Mouse (Mus musculus): ENCODE data around the gene Hist1h3i. TPM values are rescaled to one million over a fixed set of nuclear protein-coding genes. Genes with fewer than 3 reads are reported as not detected.
A peak's percentile ranks its signal among the peaks of the same experiment; 100 is the strongest.
"Not testable (repeated sequence)": the region's sequence is repeated elsewhere in the genome, so short reads cannot be mapped to it uniquely, and the experiment has no call there.

Gene Hist1h3i
- polyA plus RNA-seq, 1 experiment from 2014 or later, result 84.8 TPM

DNA sequence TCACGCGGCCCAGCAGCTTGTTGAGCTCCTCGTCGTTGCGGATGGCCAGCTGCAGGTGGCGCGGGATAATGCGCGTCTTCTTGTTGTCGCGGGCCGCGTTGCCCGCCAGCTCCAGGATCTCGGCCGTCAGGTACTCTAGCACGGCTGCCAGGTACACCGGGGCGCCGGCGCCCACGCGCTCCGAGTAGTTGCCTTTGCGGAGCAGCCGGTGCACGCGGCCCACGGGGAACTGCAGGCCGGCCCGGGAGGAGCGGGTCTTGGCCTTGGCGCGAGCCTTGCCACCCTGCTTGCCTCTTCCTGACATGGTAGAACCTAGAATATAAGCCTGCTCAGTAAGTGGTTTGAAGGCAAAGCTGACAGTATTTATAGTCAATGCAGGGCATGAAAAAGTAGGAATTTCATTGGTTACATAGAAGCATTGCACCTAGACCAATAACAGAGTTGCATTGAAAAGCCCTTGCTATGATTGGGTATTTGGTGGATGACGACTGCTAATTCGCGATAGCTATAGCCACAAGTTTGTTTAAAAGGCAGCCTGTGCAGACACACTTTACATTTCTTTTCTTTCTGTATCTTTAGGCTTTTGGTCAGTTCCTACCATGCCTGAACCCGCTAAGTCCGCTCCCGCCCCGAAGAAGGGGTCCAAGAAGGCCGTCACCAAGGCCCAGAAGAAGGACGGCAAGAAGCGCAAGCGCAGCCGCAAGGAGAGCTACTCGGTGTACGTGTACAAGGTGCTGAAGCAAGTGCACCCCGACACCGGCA, 29.5 kb downstream of the Hist1h3i start, which contains the start of the genes Hist1h2ak and Hist1h2bn:
TSS of gene Hist1h2ak (minus strand) at position 304 of the 762 bp plus-strand sequence.
TSS of gene Hist1h2bn (plus strand) at position 600 of the 762 bp plus-strand sequence.
- Histone ChIP-seq H3K4me3 (ENCODE audit: control insufficient read depth in 1 of 2, insufficient read depth in 1 of 2, low read depth in 1 of 2, low read length in 2 of 2) (peak within 1 kb of the TSS; percentile 37 to 59), H3K9ac (ENCODE audit: low read length) (peak within 1 kb of the TSS; percentile 75), H3K4me1 (ENCODE audit: control insufficient read depth in 2 of 2, insufficient read depth in 2 of 2, low read length in 2 of 2) (peaks cover 2 to 28% of the 10 kb centered on the region in 2 experiments; a peak in 3 of 4 replicates), H3K4me2 (ENCODE audit: low read length) (peak within 1 kb of the TSS; percentile 61), H3K27ac (replicated peaks in 1 of 2; ENCODE audit: control insufficient read depth in 1 of 2, insufficient read depth in 1 of 2, low read depth in 2 of 2, low read length in 2 of 2) (peak within 1 kb of the TSS; percentile 88 to 94)
- not testable (repeated sequence) for H3K36me3 ChIP-seq (ENCODE audit: control insufficient read depth, insufficient read depth, low read length); H3K9me3 ChIP-seq (ENCODE audit: control insufficient read depth, low read length); H3K27me3 ChIP-seq (ENCODE audit: control insufficient read depth, insufficient read depth, low read length)
- peak; percentile 90 for ATAC-seq (ENCODE audit: insufficient number of reproducible peaks, insufficient read depth, low FRiP score, low read depth)
- WGBS, result under 1% methylated on average over 38 of the region's 50 CpGs

DNA sequence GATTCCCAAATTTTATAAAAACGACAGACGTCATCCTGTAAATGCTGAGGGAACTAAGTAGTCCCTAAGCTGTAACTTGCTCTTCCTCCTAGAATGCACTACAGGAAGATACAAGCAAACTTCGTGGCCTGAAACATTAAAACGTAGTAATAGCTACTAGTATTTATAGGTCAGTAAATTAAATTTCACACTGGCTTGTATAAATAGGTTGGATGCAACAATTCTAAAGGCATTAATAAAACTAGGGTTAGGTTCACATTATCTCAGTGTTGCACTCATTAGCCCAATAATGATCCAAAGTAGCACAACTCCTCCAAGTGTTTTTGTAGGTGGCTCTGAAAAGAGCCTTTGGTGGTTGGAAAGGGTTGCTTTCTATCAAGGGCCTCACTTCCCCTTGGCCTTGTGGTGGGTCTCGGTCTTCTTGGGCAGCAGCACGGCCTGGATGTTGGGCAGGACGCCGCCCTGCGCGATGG, 30.1 kb downstream of the Hist1h3i start:
- H3K36me3 ChIP-seq (ENCODE audit: control insufficient read depth, insufficient read depth, low read length), result no peaks in the 10 kb centered on the region
- H3K4me3 ChIP-seq (ENCODE audit: control insufficient read depth in 1 of 2, insufficient read depth in 1 of 2, low read depth in 1 of 2, low read length in 2 of 2), result peak overlapping the region; percentile 37 to 48
- H3K4me2 ChIP-seq (ENCODE audit: low read length), result peak overlapping the region; percentile 61
- peak overlapping the region; percentile 75 for H3K9ac ChIP-seq (ENCODE audit: low read length)
- H3K9me3 ChIP-seq (ENCODE audit: control insufficient read depth, low read length), result no peaks in the 10 kb centered on the region
- H3K4me1 ChIP-seq (ENCODE audit: control insufficient read depth in 2 of 2, insufficient read depth in 2 of 2, low read length in 2 of 2), result peaks cover 2 to 28% of the 10 kb centered on the region in 2 experiments; a peak in 3 of 4 replicates
- H3K27me3 ChIP-seq (ENCODE audit: control insufficient read depth, insufficient read depth, low read length), result no peaks in the 10 kb centered on the region
- H3K27ac ChIP-seq (replicated peaks in 1 of 2; ENCODE audit: control insufficient read depth in 1 of 2, insufficient read depth in 1 of 2, low read depth in 2 of 2, low read length in 2 of 2), result peak overlapping the region; percentile 79 to 88
- ATAC-seq (ENCODE audit: insufficient number of reproducible peaks, insufficient read depth, low FRiP score, low read depth), result no peak; the same call in 1 of the 2 replicates
- 3% methylated on average over 10 of the region's 10 CpGs for WGBS

DNA sequence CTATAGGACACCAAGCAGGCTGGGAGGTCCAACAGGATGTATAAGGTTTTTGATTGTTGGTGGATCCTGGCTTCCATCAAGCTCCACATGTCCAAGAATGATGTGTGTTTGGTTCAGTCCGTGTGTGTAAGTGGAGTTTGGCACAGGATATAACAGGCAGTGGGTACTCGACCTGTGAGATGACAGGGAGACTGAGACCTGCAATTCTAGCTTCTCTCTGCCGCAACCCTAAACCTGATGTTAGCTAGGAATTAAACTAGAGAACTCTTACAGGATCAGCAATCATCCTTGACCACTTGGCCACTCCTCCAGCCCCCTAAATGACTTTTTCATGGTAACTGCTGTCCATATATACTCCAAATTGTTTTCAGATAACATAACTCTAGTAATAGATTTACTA, 30.8 kb downstream of the Hist1h3i start:
- H3K9ac ChIP-seq (ENCODE audit: low read length), result peak overlapping the region; percentile 75; the same call in 1 of the 2 replicates

DNA sequence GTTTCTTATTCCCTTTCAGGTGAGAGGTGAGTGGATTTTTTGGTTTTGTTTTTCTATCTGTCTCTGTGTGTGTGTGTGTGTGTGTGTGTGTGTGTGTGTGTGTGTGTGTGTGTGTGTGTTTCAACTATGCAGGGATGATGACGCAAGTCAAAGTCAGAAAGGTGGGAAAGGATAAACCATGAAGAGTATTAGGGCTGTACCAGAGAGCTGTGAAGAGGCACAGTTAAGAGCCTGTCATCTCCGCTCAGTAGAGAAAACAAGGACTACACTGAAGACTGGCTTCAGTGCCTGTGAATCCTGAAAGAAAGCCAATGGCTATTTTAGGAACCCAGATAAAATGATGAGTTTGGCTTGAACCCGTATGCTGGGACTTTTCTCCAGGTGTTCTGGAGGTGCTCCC, 31.3 kb downstream of the Hist1h3i start:
- Histone ChIP-seq H3K9ac (ENCODE audit: low read length) (peak overlapping the region; percentile 75; the same call in 1 of the 2 replicates), H3K9me3 (ENCODE audit: control insufficient read depth, low read length) (no peaks in the 10 kb centered on the region), H3K4me3 (ENCODE audit: control insufficient read depth in 1 of 2, insufficient read depth in 1 of 2, low read depth in 1 of 2, low read length in 2 of 2) (no peak overlapping the region), H3K4me1 (ENCODE audit: control insufficient read depth in 2 of 2, insufficient read depth in 2 of 2, low read length in 2 of 2) (peaks cover 2 to 28% of the 10 kb centered on the region in 2 experiments; a peak in 3 of 4 replicates), H3K27ac (replicated peaks in 1 of 2; ENCODE audit: control insufficient read depth in 1 of 2, insufficient read depth in 1 of 2, low read depth in 2 of 2, low read length in 2 of 2) (peak overlapping the region; percentile 44 to 88; a peak in 3 of 4 replicates), H3K36me3 (ENCODE audit: control insufficient read depth, insufficient read depth, low read length) (no peaks in the 10 kb centered on the region), H3K4me2 (ENCODE audit: low read length) (peak overlapping the region; percentile 61), H3K27me3 (ENCODE audit: control insufficient read depth, insufficient read depth, low read length) (no peaks in the 10 kb centered on the region)
- 20% methylated on average over 3 of the region's 3 CpGs for WGBS
- ATAC-seq (ENCODE audit: insufficient number of reproducible peaks, insufficient read depth, low FRiP score, low read depth), result no peak

More for the DNA sequence above, 30.8 kb downstream of the Hist1h3i start:
- Histone ChIP-seq H3K4me1 (ENCODE audit: control insufficient read depth in 2 of 2, insufficient read depth in 2 of 2, low read length in 2 of 2) (peaks cover 2 to 28% of the 10 kb centered on the region in 2 experiments; a peak in 3 of 4 replicates), H3K27ac (replicated peaks in 1 of 2; ENCODE audit: control insufficient read depth in 1 of 2, insufficient read depth in 1 of 2, low read depth in 2 of 2, low read length in 2 of 2) (peak overlapping the region in 1 of 2 experiments; percentile 88; a peak in 2 of 4 replicates), H3K4me3 (ENCODE audit: control insufficient read depth in 1 of 2, insufficient read depth in 1 of 2, low read depth in 1 of 2, low read length in 2 of 2) (no peak overlapping the region), H3K27me3 (ENCODE audit: control insufficient read depth, insufficient read depth, low read length) (no peaks in the 10 kb centered on the region), H3K9me3 (ENCODE audit: control insufficient read depth, low read length) (no peaks in the 10 kb centered on the region), H3K36me3 (ENCODE audit: control insufficient read depth, insufficient read depth, low read length) (no peaks in the 10 kb centered on the region), H3K4me2 (ENCODE audit: low read length) (peak overlapping the region; percentile 61)
- 29% methylated on average over 3 of the region's 3 CpGs for whole genome bisulfite sequencing
- ATAC-seq (ENCODE audit: insufficient number of reproducible peaks, insufficient read depth, low FRiP score, low read depth), result no peak

DNA sequence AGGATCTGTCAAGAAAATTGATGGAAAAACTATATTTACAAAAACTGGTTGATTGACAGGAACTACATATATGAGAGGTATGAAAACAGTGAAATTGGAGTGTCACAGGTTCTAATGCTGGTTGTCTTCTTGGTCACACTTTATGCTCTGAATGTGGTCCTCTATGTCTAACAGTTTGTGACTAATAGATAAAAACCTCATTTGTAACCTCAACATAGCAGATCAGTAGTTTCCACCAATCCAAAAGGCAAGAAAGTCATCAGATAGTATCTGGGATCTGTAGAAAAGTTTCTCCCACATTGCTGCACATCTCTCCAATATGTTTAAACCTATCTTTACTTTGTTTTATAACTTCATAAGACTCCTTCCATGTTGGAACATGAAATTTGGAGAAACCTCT, 31.8 kb downstream of the Hist1h3i start:
- Histone ChIP-seq H3K4me2 (ENCODE audit: low read length) (no peak overlapping the region), H3K4me1 (ENCODE audit: control insufficient read depth in 2 of 2, insufficient read depth in 2 of 2, low read length in 2 of 2) (peaks cover 2 to 28% of the 10 kb centered on the region in 2 experiments; a peak in 3 of 4 replicates), H3K27me3 (ENCODE audit: control insufficient read depth, insufficient read depth, low read length) (no peaks in the 10 kb centered on the region), H3K27ac (replicated peaks in 1 of 2; ENCODE audit: control insufficient read depth in 1 of 2, insufficient read depth in 1 of 2, low read depth in 2 of 2, low read length in 2 of 2) (peak overlapping the region in 1 of 2 experiments; percentile 88; a peak in 1 of 4 replicates), H3K9ac (ENCODE audit: low read length) (no peak overlapping the region), H3K9me3 (ENCODE audit: control insufficient read depth, low read length) (no peaks in the 10 kb centered on the region), H3K4me3 (ENCODE audit: control insufficient read depth in 1 of 2, insufficient read depth in 1 of 2, low read depth in 1 of 2, low read length in 2 of 2) (no peak overlapping the region), H3K36me3 (ENCODE audit: control insufficient read depth, insufficient read depth, low read length) (no peaks in the 10 kb centered on the region)
- ATAC-seq (ENCODE audit: insufficient number of reproducible peaks, insufficient read depth, low FRiP score, low read depth), result no peak

DNA sequence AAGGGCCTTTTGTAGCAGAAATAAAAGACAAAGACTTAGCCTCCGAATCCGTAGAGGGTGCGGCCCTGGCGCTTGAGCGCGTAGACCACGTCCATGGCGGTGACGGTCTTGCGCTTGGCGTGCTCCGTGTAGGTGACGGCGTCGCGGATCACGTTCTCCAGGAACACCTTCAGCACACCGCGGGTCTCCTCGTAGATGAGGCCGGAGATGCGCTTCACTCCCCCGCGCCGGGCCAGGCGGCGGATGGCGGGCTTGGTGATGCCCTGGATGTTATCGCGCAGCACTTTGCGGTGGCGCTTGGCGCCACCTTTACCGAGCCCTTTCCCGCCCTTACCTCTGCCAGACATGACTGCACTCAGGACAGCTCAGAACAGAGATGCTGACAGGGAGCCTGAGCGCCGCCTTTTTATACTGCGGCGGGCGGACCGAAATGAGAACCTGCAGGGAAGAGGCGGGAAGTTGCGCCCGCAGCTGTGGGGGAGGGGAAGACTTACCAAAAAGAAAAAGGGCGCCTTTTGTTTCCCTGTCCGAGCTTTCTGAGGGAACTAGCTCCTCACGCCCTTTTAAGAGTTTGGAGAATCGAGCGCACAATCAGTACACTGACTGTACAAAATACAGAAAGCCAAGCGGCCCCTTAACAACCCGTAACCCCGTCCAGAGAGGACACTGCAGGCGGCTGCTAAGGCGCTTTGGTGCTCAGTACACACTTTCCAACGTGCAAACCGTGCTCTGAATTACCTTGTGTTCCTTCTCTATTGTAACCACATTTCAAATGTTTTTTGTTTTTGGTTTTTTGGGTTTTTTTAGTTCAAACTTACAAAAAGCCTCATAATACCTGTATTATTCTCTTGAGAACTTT, 32.8 kb downstream of the Hist1h3i start, which contains the start of gene Hist1h4k:
TSS of gene Hist1h4k (minus strand) at position 347 of the 859 bp plus-strand sequence.
- peak within 1 kb of the TSS; percentile 85 to 92 for H3K27ac ChIP-seq (replicated peaks in 1 of 2; ENCODE audit: control insufficient read depth in 1 of 2, insufficient read depth in 1 of 2, low read depth in 2 of 2, low read length in 2 of 2)
- peak within 1 kb of the TSS; percentile 47 to 65 for H3K4me3 ChIP-seq (ENCODE audit: control insufficient read depth in 1 of 2, insufficient read depth in 1 of 2, low read depth in 1 of 2, low read length in 2 of 2)
- H3K27me3 ChIP-seq (ENCODE audit: control insufficient read depth, insufficient read depth, low read length); H3K9me3 ChIP-seq (ENCODE audit: control insufficient read depth, low read length); H3K36me3 ChIP-seq (ENCODE audit: control insufficient read depth, insufficient read depth, low read length): not testable (repeated sequence)
- ATAC-seq (ENCODE audit: insufficient number of reproducible peaks, insufficient read depth, low FRiP score, low read depth), result peak; percentile 70
- H3K9ac ChIP-seq (ENCODE audit: low read length), result peak within 1 kb of the TSS; percentile 75
- under 1% methylated on average over 37 of the region's 56 CpGs for WGBS
- H3K4me2 ChIP-seq (ENCODE audit: low read length), result peak within 1 kb of the TSS; percentile 67
- H3K4me1 ChIP-seq (ENCODE audit: control insufficient read depth in 2 of 2, insufficient read depth in 2 of 2, low read length in 2 of 2), result peaks cover 2 to 25% of the 10 kb centered on the region in 2 experiments; a peak in 3 of 4 replicates

All from heart, embryonic 14.5 days (tissue).